Mouse (Mus musculus) bone marrow macrophage, adult 2 months (primary cell): Measurements from ENCODE around the gene Pdp2.

Experiments used
- CTCF ChIP-seq: IDR thresholded peaks from 2 replicates; pipeline ENCODE4 v1.5.1; 2012; ENCODE audit warnings: low read depth, mild to moderate bottlenecking, low read length, moderate library complexity
- POLR2A ChIP-seq: IDR thresholded peaks from 2 replicates; pipeline ENCODE4 v1.6.1; 2012; ENCODE audit warnings: mild to moderate bottlenecking, low read depth, low read length, borderline replicate concordance

- TF ChIP-seq POLR2A = no peak
- TF ChIP-seq CTCF = no peak
These were observed 50.4 kb downstream of the Pdp2 start, which contains the start of gene Ciao2b for GRCm38 (mm10) chr8:104641426-104642323.
